Mouse (Mus musculus): ENCODE measurements around the gene Slc9a8. TPM values are rescaled to one million over a fixed set of nuclear protein-coding genes. Genes with fewer than 3 reads are reported as not detected.

Gene Slc9a8
- total and polyA plus RNA-seq, 3 experiments, result 21.7 to 26.1 (median 23.6) TPM

DNA sequence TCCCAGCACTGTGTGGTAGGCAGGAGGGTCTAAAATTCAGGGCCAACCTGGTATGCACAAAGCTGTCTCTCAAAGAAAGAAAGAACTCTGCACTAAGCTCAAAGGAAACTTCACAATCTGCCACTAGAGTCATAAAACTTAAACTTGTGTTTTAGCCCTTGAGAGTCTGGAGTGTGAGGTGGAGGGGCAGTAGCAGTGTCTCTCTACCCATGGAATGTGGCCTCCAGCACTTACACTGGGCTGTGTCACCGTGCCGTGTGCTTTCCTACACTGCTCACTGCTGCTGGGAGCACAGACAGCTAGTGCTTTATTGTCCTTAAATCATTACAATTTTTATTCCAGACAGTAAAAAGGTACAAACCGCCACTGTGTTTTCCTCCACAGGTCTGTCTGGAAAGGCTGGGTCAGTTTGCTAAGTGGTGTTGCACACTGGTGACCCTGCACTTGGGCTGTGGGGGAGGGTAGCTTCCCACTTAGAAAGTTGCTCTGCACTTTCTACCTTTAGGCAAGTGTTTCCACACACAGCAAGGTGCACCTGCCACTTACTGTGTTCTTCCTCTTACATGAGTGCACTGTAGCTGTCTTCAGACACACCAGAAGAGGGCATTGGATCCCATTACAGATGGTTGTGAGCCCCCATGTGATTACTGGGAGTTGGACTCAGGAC lies 86.3 kb downstream of the Slc9a8 start:
- no peak for DNase-seq
- intact Hi-C loops (cut with DNase I), result no loop called here
- H3K4me1 ChIP-seq (ENCODE audit: control insufficient read depth, insufficient read depth, low read length), result peaks cover 16% of the 10 kb centered on the region
- H3K27me3 ChIP-seq (ENCODE audit: control insufficient read depth, insufficient read depth, low read length), result no peaks in the 10 kb centered on the region
- peaks cover 17% of the 10 kb centered on the region for H3K36me3 ChIP-seq (ENCODE audit: control insufficient read depth, insufficient read depth, low read length)
- H3K27ac ChIP-seq, result no peak overlapping the region
- no peak overlapping the region for H3K4me3 ChIP-seq
- H3K9ac ChIP-seq (ENCODE audit: low read depth, low read length), result no peak overlapping the region
- WGBS, result 68% methylated on average over 3 of the region's 3 CpGs
- no peak for TF ChIP-seq EP300 (IDR thresholded peaks at IDR 0.05; ENCODE audit: insufficient read depth, low read depth, low read length)
- TF ChIP-seq CTCF (IDR thresholded peaks at IDR 0.05), result no peak
- TF ChIP-seq POLR2A (IDR thresholded peaks at IDR 0.05; ENCODE audit: insufficient read depth, low read depth, low read length), result no peak
- peaks cover 4% of the 10 kb centered on the region; the same call in 1 of the 2 replicates for H3K79me2 ChIP-seq (replicated peaks; ENCODE audit: control insufficient read depth, insufficient read depth, low read length)

DNA sequence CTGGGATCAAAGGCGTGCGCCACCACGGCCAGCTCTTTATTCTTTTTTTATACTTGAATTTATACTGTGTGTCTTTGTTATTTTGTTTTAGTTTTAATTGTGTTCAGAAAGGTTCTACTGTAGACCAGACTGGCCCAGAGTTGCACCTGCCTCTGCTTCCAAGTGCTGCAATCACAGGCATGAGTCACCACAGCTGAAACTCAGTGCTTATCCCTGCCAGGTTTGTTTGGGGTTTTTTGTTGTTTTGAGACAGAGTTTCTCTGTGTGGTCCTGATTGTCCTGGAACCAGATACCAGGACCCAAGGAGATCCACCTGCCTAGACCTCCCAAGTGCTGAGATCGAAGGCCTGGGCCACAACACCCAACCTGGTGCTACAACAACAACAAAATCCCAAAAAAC lies 87.1 kb downstream of the Slc9a8 start:
- WGBS, result 93% methylated on average over 4 of the region's 4 CpGs
- no peak overlapping the region for H3K9ac ChIP-seq (ENCODE audit: low read depth, low read length)
- H3K4me1 ChIP-seq (ENCODE audit: control insufficient read depth, insufficient read depth, low read length), result peaks cover 16% of the 10 kb centered on the region
- H3K27ac ChIP-seq, result no peak overlapping the region
- TF ChIP-seq CTCF (IDR thresholded peaks at IDR 0.05) (no peak), EP300 (IDR thresholded peaks at IDR 0.05; ENCODE audit: insufficient read depth, low read depth, low read length) (no peak), POLR2A (IDR thresholded peaks at IDR 0.05; ENCODE audit: insufficient read depth, low read depth, low read length) (no peak)
- no peak for DNase-seq
- intact Hi-C loops (cut with DNase I), result no loop called here
- H3K4me3 ChIP-seq, result no peak overlapping the region
- no peaks in the 10 kb centered on the region for H3K27me3 ChIP-seq (ENCODE audit: control insufficient read depth, insufficient read depth, low read length)
- H3K79me2 ChIP-seq (replicated peaks; ENCODE audit: control insufficient read depth, insufficient read depth, low read length), result peaks cover 4% of the 10 kb centered on the region; the same call in 1 of the 2 replicates
- peaks cover 17% of the 10 kb centered on the region for H3K36me3 ChIP-seq (ENCODE audit: control insufficient read depth, insufficient read depth, low read length)

DNA sequence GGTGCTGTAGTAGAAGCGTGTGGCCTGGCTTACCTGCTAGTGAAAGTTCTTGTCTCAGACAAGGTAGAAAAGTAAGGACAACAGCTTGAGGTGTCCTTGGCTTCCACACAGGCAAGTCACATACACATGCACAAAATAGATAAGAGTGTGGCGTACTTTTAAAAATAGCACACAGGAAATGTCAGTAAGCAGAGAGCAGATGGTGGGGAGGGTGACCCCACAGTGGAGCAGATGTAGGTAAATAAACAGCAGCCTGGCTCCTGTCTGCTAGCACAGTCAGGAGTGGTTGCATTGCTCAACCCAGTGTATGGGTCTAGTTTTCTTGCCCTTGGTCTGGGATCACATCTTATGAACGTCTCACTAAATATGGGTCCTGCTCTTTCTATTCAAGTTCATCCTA lies 89.0 kb downstream of the Slc9a8 start:
- Histone ChIP-seq H3K4me1 (ENCODE audit: control insufficient read depth, insufficient read depth, low read length) (peaks cover 14% of the 10 kb centered on the region), H3K36me3 (ENCODE audit: control insufficient read depth, insufficient read depth, low read length) (peaks cover 12% of the 10 kb centered on the region), H3K27me3 (ENCODE audit: control insufficient read depth, insufficient read depth, low read length) (no peaks in the 10 kb centered on the region), H3K9ac (ENCODE audit: low read depth, low read length) (peak overlapping the region; percentile 56; the same call in 1 of the 2 replicates), H3K79me2 (replicated peaks; ENCODE audit: control insufficient read depth, insufficient read depth, low read length) (peaks cover 2% of the 10 kb centered on the region; the same call in 1 of the 2 replicates), H3K4me3 (no peak overlapping the region; the same call in 1 of the 2 replicates), H3K27ac (peak overlapping the region; percentile 84)
- TF ChIP-seq EP300 (IDR thresholded peaks at IDR 0.05; ENCODE audit: insufficient read depth, low read depth, low read length) (peak; percentile 62; the same call in 1 of the 2 replicates), CTCF (IDR thresholded peaks at IDR 0.05) (no peak), POLR2A (IDR thresholded peaks at IDR 0.05; ENCODE audit: insufficient read depth, low read depth, low read length) (peak; percentile 44; the same call in 1 of the 2 replicates)
- WGBS, result 27% methylated on average over 3 of the region's 3 CpGs
- peak in 1 of 2 experiments; percentile 50 for DNase-seq
- intact Hi-C loops (cut with DNase I), result no loop called here

DNA sequence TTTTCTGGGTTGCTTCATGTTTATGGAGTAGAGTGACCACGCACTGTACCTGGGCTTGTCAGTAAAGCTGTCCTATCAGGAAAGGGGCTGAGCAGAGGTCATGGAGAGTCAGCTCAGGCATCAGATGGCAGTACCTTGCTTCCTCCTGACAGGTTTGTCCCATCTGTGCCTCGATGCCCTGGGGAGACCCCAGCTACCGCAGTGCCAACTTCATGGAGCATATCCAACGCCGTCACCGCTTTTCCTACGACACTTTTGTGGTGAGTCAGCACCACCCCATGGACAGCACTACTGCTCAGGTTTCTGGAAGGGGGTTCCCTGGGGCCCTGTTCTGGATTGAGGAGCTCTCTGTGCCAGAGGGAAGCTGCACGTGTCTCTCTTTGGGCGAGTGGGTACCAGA lies 90.9 kb downstream of the Slc9a8 start:
- Histone ChIP-seq H3K27me3 (ENCODE audit: control insufficient read depth, insufficient read depth, low read length) (no peaks in the 10 kb centered on the region), H3K4me3 (no peak overlapping the region), H3K79me2 (replicated peaks; ENCODE audit: control insufficient read depth, insufficient read depth, low read length) (no peaks in the 10 kb centered on the region; the same call in 1 of the 2 replicates), H3K36me3 (ENCODE audit: control insufficient read depth, insufficient read depth, low read length) (peaks cover 8% of the 10 kb centered on the region; the same call in 1 of the 2 replicates), H3K4me1 (ENCODE audit: control insufficient read depth, insufficient read depth, low read length) (peaks cover 8% of the 10 kb centered on the region), H3K9ac (ENCODE audit: low read depth, low read length) (no peak overlapping the region), H3K27ac (no peak overlapping the region; the same call in 1 of the 2 replicates)
- no peak for TF ChIP-seq EP300 (IDR thresholded peaks at IDR 0.05; ENCODE audit: insufficient read depth, low read depth, low read length)
- TF ChIP-seq POLR2A (IDR thresholded peaks at IDR 0.05; ENCODE audit: insufficient read depth, low read depth, low read length), result no peak
- TF ChIP-seq CTCF (IDR thresholded peaks at IDR 0.05), result no peak
- DNase-seq, result no peak
- WGBS, result 85% methylated on average over 9 of the region's 9 CpGs
- intact Hi-C loops (cut with DNase I), result no loop called here

DNA sequence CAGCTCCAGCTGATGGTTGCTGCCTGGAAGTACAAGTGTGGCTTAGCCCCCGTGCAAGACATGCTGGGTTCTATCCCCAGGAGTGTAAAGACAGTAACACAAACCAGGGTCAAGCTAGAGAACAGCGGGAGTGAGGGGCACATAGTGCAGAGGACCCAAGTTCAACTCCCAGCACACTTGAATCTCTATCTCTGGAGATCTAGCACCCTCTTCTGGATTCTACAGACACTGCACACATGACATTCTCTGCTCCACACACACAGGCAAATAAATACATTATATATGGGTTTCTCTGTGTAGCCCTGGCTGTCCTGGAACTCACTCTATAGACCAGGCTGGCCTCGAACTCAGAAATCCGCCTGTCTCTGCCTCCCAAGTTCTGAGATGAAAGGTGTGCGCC lies 91.5 kb downstream of the Slc9a8 start:
- peaks cover 8% of the 10 kb centered on the region for H3K4me1 ChIP-seq (ENCODE audit: control insufficient read depth, insufficient read depth, low read length)
- TF ChIP-seq POLR2A (IDR thresholded peaks at IDR 0.05; ENCODE audit: insufficient read depth, low read depth, low read length), result no peak
- peak; percentile 63 for TF ChIP-seq CTCF (IDR thresholded peaks at IDR 0.05)
- no peaks in the 10 kb centered on the region; the same call in 1 of the 2 replicates for H3K79me2 ChIP-seq (replicated peaks; ENCODE audit: control insufficient read depth, insufficient read depth, low read length)
- no peak overlapping the region for H3K4me3 ChIP-seq
- DNase-seq, result no peak
- intact Hi-C loops (cut with DNase I), result no loop called here
- WGBS, result 89% methylated on average over 5 of the region's 5 CpGs
- H3K9ac ChIP-seq (ENCODE audit: low read depth, low read length), result no peak overlapping the region
- no peaks in the 10 kb centered on the region for H3K27me3 ChIP-seq (ENCODE audit: control insufficient read depth, insufficient read depth, low read length)
- H3K27ac ChIP-seq, result no peak overlapping the region
- H3K36me3 ChIP-seq (ENCODE audit: control insufficient read depth, insufficient read depth, low read length), result peaks cover 8% of the 10 kb centered on the region; the same call in 1 of the 2 replicates

DNA sequence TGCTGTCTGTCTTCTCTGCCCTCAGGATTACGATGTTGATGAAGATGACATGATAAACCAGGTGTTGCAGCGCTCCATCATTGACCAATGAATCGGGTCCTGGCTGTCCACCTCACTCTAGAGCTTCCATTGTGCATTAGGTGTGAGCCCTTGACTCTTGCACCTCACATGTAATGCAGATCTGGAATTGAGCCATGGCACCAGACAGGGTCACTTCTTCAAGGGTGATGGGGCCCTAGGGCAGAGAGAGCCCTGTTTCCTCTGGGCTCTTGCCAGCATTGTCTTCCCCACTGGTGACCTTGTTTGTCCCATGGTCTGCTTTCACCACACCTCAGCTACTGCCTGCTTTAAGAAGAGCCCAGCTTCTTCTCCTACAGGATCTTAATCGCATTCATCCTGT lies 93.1 kb downstream of the Slc9a8 start:
- Histone ChIP-seq H3K36me3 (ENCODE audit: control insufficient read depth, insufficient read depth, low read length) (peaks cover 8% of the 10 kb centered on the region; the same call in 1 of the 2 replicates), H3K27ac (no peak overlapping the region)
- no peak for DNase-seq

More for the DNA sequence above, 93.1 kb downstream of the Slc9a8 start:
- Histone ChIP-seq H3K9ac (ENCODE audit: low read depth, low read length) (no peak overlapping the region), H3K4me3 (no peak overlapping the region), H3K4me1 (ENCODE audit: control insufficient read depth, insufficient read depth, low read length) (peaks cover 8% of the 10 kb centered on the region), H3K79me2 (replicated peaks; ENCODE audit: control insufficient read depth, insufficient read depth, low read length) (no peaks in the 10 kb centered on the region; the same call in 1 of the 2 replicates), H3K27me3 (ENCODE audit: control insufficient read depth, insufficient read depth, low read length) (no peaks in the 10 kb centered on the region)
- intact Hi-C loops (cut with DNase I), result no loop called here
- no peak for TF ChIP-seq EP300 (IDR thresholded peaks at IDR 0.05; ENCODE audit: insufficient read depth, low read depth, low read length)
- TF ChIP-seq CTCF (IDR thresholded peaks at IDR 0.05), result no peak
- no peak for TF ChIP-seq POLR2A (IDR thresholded peaks at IDR 0.05; ENCODE audit: insufficient read depth, low read depth, low read length)
- WGBS, result 75% methylated on average over 4 of the region's 4 CpGs

All from heart, adult 2 months (tissue).